Mouse (Mus musculus): Measurements from ENCODE around the gene Rras2.

GRCm38 (mm10) chr7:114070458-114070840, 47.1 kb downstream of the Rras2 start:
- TF ChIP-seq CTCF (IDR thresholded peaks at IDR 0.05; ENCODE audit: low read depth, low read length) (no peak), POLR2A (IDR thresholded peaks at IDR 0.05; ENCODE audit: extremely low read depth, insufficient read depth, low read length) (no peak)

Data from liver, adult 2 months (tissue).